Mouse (Mus musculus) CH12.LX (cell line): ENCODE results near the gene 1700020N01Rik. TPM values are rescaled to one million over a fixed set of nuclear protein-coding genes. Genes with fewer than 3 reads are reported as not detected.

ENCODE experiments used
- DNase-seq: peaks from one replicate; pipeline ENCODE4 v3.0.0-alpha.2; 2013; ENCODE audit errors: extremely low read depth
- H3K27ac ChIP-seq: 2 replicates; pipeline ENCODE4 v1.5.1; 2012; ENCODE audit warnings: low read depth, mild to moderate bottlenecking, control low read depth, moderate library complexity; ENCODE audit not compliant: insufficient read depth
- H3K27me3 ChIP-seq: replicated peaks from 2 replicates; pipeline ENCODE3; 2012; ENCODE audit warnings: inconsistent platforms
- H3K36me3 ChIP-seq, 2 experiments: replicated peaks in 1 of 2; 2 replicates each; pipeline versions ENCODE3 to v1.6.1; 2012; ENCODE audit warnings: inconsistent platforms in 1 of 2, low read length in 1 of 2, mild to moderate bottlenecking in 1 of 2, mixed read lengths in 1 of 2, moderate library complexity in 1 of 2; ENCODE audit not compliant: control insufficient read depth in 1 of 2, insufficient read depth in 1 of 2
- H3K4me1 ChIP-seq, 2 experiments: 2 replicates each; pipeline ENCODE4 v1.6.1; 2012; ENCODE audit warnings: inconsistent platforms in 1 of 2, moderate library complexity in 1 of 2; ENCODE audit not compliant: insufficient read depth in 2 of 2, control insufficient read depth in 1 of 2
- H3K4me2 ChIP-seq: 2 replicates; pipeline ENCODE4 v1.6.1; 2012; ENCODE audit warnings: low read depth, mild to moderate bottlenecking, control low read depth; ENCODE audit not compliant: poor library complexity, insufficient read depth, severe bottlenecking
- H3K4me3 ChIP-seq, 3 experiments: fragments of 150-350 bp in 1 of 3; sonication (generic) in 1 of 3; replicated peaks in 1 of 3; 2 replicates each; pipeline versions ENCODE3 to v1.5.1; 2011 to 2012; ENCODE audit warnings: low read depth in 2 of 3, low read length in 2 of 3, mild to moderate bottlenecking in 2 of 3, moderate library complexity in 2 of 3, control low read depth in 1 of 3, improper control_type of control experiment in 1 of 3, inconsistent platforms in 1 of 3, mixed read lengths in 1 of 3; ENCODE audit not compliant: poor library complexity in 1 of 3
- H3K79me2 ChIP-seq: replicated peaks from 2 replicates; pipeline ENCODE4 v1.6.1; 2012; ENCODE audit warnings: mild to moderate bottlenecking, moderate library complexity; ENCODE audit not compliant: control insufficient read depth, poor library complexity, insufficient read depth, severe bottlenecking; ENCODE audit errors: extremely low read depth
- H3K9ac ChIP-seq: 2 replicates; pipeline ENCODE4 v1.6.1; 2012; ENCODE audit warnings: low read depth, mild to moderate bottlenecking, control low read depth, moderate library complexity; ENCODE audit not compliant: insufficient read depth
- H3K9me3 ChIP-seq: replicated peaks from 2 replicates; pipeline ENCODE3; 2012; ENCODE audit warnings: low read length, inconsistent platforms, mixed read lengths
- CHD1 ChIP-seq: IDR thresholded peaks from 2 replicates; pipeline ENCODE4 v1.6.1; 2012; ENCODE audit warnings: low read depth, low read length, improper control_type of control experiment, inconsistent platforms
- CHD2 ChIP-seq: IDR thresholded peaks from 2 replicates; pipeline ENCODE4 v1.6.1; 2011; ENCODE audit warnings: low read length, improper control_type of control experiment
- CTCF ChIP-seq, 2 experiments: IDR thresholded peaks in 1 of 2; conservative IDR thresholded peaks in 1 of 2; 2 replicates each; pipeline ENCODE4 v1.5.1; 2011 to 2012; ENCODE audit warnings: low read depth in 2 of 2, low read length in 2 of 2, improper control_type of control experiment in 1 of 2, inconsistent platforms in 1 of 2, mild to moderate bottlenecking in 1 of 2, moderate library complexity in 1 of 2
- E2F4 ChIP-seq: IDR thresholded peaks from 2 replicates; pipeline ENCODE4 v1.6.1; 2011; ENCODE audit warnings: low read depth, low read length, improper control_type of control experiment; ENCODE audit not compliant: insufficient replicate concordance
- ELF1 ChIP-seq: IDR thresholded peaks from 2 replicates; pipeline ENCODE4 v1.6.1; 2014; ENCODE audit warnings: low read depth, mild to moderate bottlenecking, inconsistent platforms, low read length, improper control_type of control experiment
- EP300 ChIP-seq: IDR thresholded peaks from 2 replicates; pipeline ENCODE4 v1.6.1; 2011; ENCODE audit warnings: low read length, improper control_type of control experiment
- ETS1 ChIP-seq: conservative IDR thresholded peaks from 2 replicates; pipeline ENCODE4 v1.6.1; 2012; ENCODE audit warnings: low read depth, mild to moderate bottlenecking, inconsistent platforms, low read length, improper control_type of control experiment, moderate library complexity
- GABPA ChIP-seq: IDR thresholded peaks from 2 replicates; pipeline ENCODE4 v1.6.1; 2012; ENCODE audit warnings: low read depth, low read length, improper control_type of control experiment, inconsistent platforms; ENCODE audit not compliant: insufficient replicate concordance
- HCFC1 ChIP-seq: IDR thresholded peaks from 2 replicates; pipeline ENCODE4 v1.6.1; 2012; ENCODE audit warnings: low read depth, mild to moderate bottlenecking, inconsistent platforms, low read length, improper control_type of control experiment
- IRF4 ChIP-seq: IDR thresholded peaks from 2 replicates; pipeline ENCODE4 v1.6.1; 2014; ENCODE audit warnings: low read depth, mild to moderate bottlenecking, inconsistent platforms, low read length, improper control_type of control experiment
- JUN ChIP-seq: IDR thresholded peaks from 2 replicates; pipeline ENCODE4 v1.6.1; 2011; ENCODE audit warnings: low read depth, mild to moderate bottlenecking, low read length, improper control_type of control experiment, moderate library complexity; ENCODE audit not compliant: insufficient read depth
- JUND ChIP-seq: conservative IDR thresholded peaks from 2 replicates; pipeline ENCODE4 v1.6.1; 2011; ENCODE audit warnings: low read depth, low read length, improper control_type of control experiment
- MAFK ChIP-seq: IDR thresholded peaks from 2 replicates; pipeline ENCODE4 v1.6.1; 2011; ENCODE audit warnings: low read length, improper control_type of control experiment; ENCODE audit not compliant: insufficient replicate concordance
- MAZ ChIP-seq: IDR thresholded peaks from 2 replicates; pipeline ENCODE4 v1.6.1; 2012; ENCODE audit warnings: low read depth, mild to moderate bottlenecking, inconsistent platforms, low read length, improper control_type of control experiment, moderate library complexity
- MEF2A ChIP-seq: IDR thresholded peaks from 2 replicates; pipeline ENCODE4 v1.6.1; 2014; ENCODE audit warnings: low read depth, mild to moderate bottlenecking, inconsistent platforms, low read length, improper control_type of control experiment, borderline replicate concordance
- MXI1 ChIP-seq: IDR thresholded peaks from 2 replicates; pipeline ENCODE4 v1.6.1; 2011; ENCODE audit warnings: mild to moderate bottlenecking, low read depth, low read length, improper control_type of control experiment
- MYC ChIP-seq: IDR thresholded peaks from 2 replicates; pipeline ENCODE4 v1.6.1; 2011; ENCODE audit warnings: low read depth, mild to moderate bottlenecking, improper control_type of control experiment, low read length
- NRF1 ChIP-seq: IDR thresholded peaks from 2 replicates; pipeline ENCODE4 v1.6.1; 2014; ENCODE audit warnings: low read depth, mild to moderate bottlenecking, inconsistent platforms, low read length, improper control_type of control experiment, moderate library complexity
- PAX5 ChIP-seq: IDR thresholded peaks from 2 replicates; pipeline ENCODE4 v1.6.1; 2012; ENCODE audit warnings: low read length, inconsistent platforms, mixed read lengths
- SIN3A ChIP-seq: IDR thresholded peaks from 2 replicates; pipeline ENCODE4 v1.6.1; 2012; ENCODE audit warnings: low read length, improper control_type of control experiment, inconsistent platforms
- TBP ChIP-seq: conservative IDR thresholded peaks from 2 replicates; pipeline ENCODE4 v1.6.1; 2011; ENCODE audit warnings: low read depth, low read length, improper control_type of control experiment
- TCF12 ChIP-seq: IDR thresholded peaks from 2 replicates; pipeline ENCODE4 v1.6.1; 2014; ENCODE audit warnings: low read depth, mild to moderate bottlenecking, inconsistent platforms, low read length, improper control_type of control experiment
- UBTF ChIP-seq: IDR thresholded peaks from 2 replicates; pipeline ENCODE4 v1.6.1; 2012; ENCODE audit warnings: low read depth, mild to moderate bottlenecking, inconsistent platforms, low read length, improper control_type of control experiment, moderate library complexity
- USF1 ChIP-seq: IDR thresholded peaks from 2 replicates; pipeline ENCODE4 v1.6.1; 2014; ENCODE audit warnings: low read depth, mild to moderate bottlenecking, inconsistent platforms, low read length, improper control_type of control experiment
- USF2 ChIP-seq: conservative IDR thresholded peaks from 2 replicates; pipeline ENCODE4 v1.6.1; 2011; ENCODE audit warnings: low read depth, low read length, improper control_type of control experiment
- ZC3H11A ChIP-seq: IDR thresholded peaks from 2 replicates; pipeline ENCODE4 v1.6.1; 2012; ENCODE audit warnings: low read depth, mild to moderate bottlenecking, inconsistent platforms, low read length, improper control_type of control experiment
- ZMIZ1 ChIP-seq: IDR thresholded peaks from 2 replicates; pipeline ENCODE4 v1.6.1; 2012; ENCODE audit warnings: low read depth, mild to moderate bottlenecking, inconsistent platforms, low read length, improper control_type of control experiment
- dilution Hi-C: fragments of 300-500 bp; cut with MboI; formaldehyde crosslinking; loops from 2 replicates; pipeline ENCODE4 v1.14.3; 2020; ENCODE audit warnings: low sequenced_read_pairs; ENCODE audit not compliant: extremely low pct_unique_long_range_greater_than_20kb, extremely low pct_ligation_motif_present
- in situ Hi-C: fragments of 300-500 bp; cut with MboI; formaldehyde crosslinking; loops from 3 replicates; pipeline ENCODE4 v1.14.3; 2019; ENCODE audit warnings: low sequenced_read_pairs, low pct_ligation_motif_present, low pct_unique_long_range_greater_than_20kb, mixed read lengths
- polyA plus RNA-seq: library from polyadenylated mRNA; unstranded; fragments of >175 nt; gene quantifications from 2 replicates; pipeline ENCODE4 v1.2.1, GENCODE M21; 2012; ENCODE audit warnings: low read depth; ENCODE audit not compliant: insufficient read length
- total RNA-seq, 2 experiments: library from RNA; depleted of rRNA; stranded (reverse); fragments of 300-350 nt in 1 of 2; fragments of >200 nt in 1 of 2; gene quantifications; 2 replicates each; pipeline ENCODE4 v1.2.3; 2012 to 2014

The 1700020N01Rik gene
- total and polyA plus RNA-seq, 3 experiments: not detected

DNA sequence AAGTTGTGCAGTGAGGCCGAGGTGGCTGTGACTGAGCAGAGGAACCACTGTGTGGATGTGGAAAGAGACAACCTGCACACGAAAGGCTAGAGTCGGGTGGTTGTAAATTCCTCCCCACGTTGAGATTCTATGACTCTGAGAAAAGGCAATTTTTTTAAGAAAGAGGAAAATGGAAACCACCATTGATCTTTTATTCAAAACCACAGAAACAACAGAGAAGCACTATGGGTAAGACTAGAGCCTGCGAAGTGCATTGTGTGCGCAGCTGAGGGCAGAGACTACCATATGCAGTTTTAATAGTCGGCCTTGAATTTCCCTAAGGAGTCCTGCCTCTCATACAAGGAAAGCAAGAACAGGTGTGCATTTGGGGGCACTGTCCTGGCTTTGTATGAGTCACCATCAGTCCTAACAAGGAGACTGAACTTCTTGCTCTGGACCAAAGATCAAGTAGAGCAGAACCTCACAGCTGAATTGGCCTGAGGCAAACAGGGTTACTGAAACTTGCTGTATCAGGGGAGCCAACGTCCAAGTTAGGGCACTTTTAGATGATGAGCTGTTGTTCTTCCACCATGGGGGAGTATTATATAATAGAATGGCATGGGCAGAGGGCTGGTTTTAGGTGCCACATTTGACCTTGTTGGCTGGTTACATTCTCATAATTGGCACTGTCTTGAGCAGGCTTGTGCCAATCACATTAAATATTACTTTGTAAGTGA lies 39.8 kb upstream of the 1700020N01Rik start:
- in situ Hi-C loops (no loop called here), dilution Hi-C loops (no loop called here)
- Histone ChIP-seq H3K27ac (no peak overlapping the region), H3K36me3 (no peaks in the 10 kb centered on the region), H3K9me3 (no peaks in the 10 kb centered on the region), H3K79me2 (no peaks in the 10 kb centered on the region), H3K9ac (no peak overlapping the region), H3K4me3 (no peak overlapping the region), H3K4me1 (no peaks in the 10 kb centered on the region; a peak in 1 of 4 replicates), H3K4me2 (no peak overlapping the region), H3K27me3 (no peaks in the 10 kb centered on the region)
- no peak for TF ChIP-seq PAX5
- TF ChIP-seq MYC: no peak
- TF ChIP-seq SIN3A: no peak
- TF ChIP-seq ZC3H11A: no peak
- TF ChIP-seq USF2: no peak
- no peak for TF ChIP-seq UBTF
- TF ChIP-seq MAFK: no peak
- no peak for TF ChIP-seq NRF1
- no peak for TF ChIP-seq JUN
- no peak for TF ChIP-seq ELF1
- TF ChIP-seq USF1: no peak
- TF ChIP-seq ETS1: no peak
- no peak for TF ChIP-seq HCFC1
- TF ChIP-seq MEF2A: no peak
- TF ChIP-seq ZMIZ1: no peak
- TF ChIP-seq TBP: no peak
- no peak for TF ChIP-seq CTCF (conservative IDR thresholded peaks at IDR 0.05 in 1 of 2, IDR thresholded peaks at IDR 0.05 in 1 of 2; ENCODE audit: low read depth in 2 of 2, low read length in 2 of 2)
- TF ChIP-seq CHD2: no peak
- DNase-seq: no peak

DNA sequence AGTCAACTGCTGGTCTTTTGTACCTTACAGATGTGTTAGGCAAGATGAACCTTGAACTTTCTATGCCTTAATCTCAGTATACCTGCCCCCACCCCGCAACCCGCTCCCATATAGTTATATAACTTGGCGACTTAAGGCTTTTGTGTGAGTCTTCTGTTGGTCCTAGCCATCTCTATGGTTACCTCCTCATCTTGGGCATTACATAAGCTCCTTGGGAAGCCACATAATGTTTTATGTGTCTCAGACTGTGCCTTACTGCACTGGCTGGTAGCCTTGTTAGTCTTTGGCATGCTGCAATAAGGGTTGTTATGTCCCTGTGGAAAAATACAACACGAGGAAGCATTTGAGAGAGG lies 39.3 kb upstream of the 1700020N01Rik start:
- Histone ChIP-seq H3K79me2 (no peaks in the 10 kb centered on the region), H3K4me3 (no peak overlapping the region), H3K4me1 (no peaks in the 10 kb centered on the region; a peak in 1 of 4 replicates), H3K36me3 (no peaks in the 10 kb centered on the region), H3K27me3 (no peaks in the 10 kb centered on the region), H3K9me3 (no peaks in the 10 kb centered on the region), H3K9ac (no peak overlapping the region), H3K4me2 (no peak overlapping the region), H3K27ac (no peak overlapping the region)
- dilution Hi-C loops: no loop called here
- in situ Hi-C loops: no loop called here
- TF ChIP-seq MAZ: no peak
- TF ChIP-seq MEF2A: no peak
- no peak for TF ChIP-seq E2F4
- no peak for TF ChIP-seq USF2
- TF ChIP-seq UBTF: no peak
- no peak for TF ChIP-seq IRF4
- no peak for TF ChIP-seq ZMIZ1
- TF ChIP-seq MXI1: no peak
- TF ChIP-seq EP300: no peak
- no peak for TF ChIP-seq GABPA
- no peak for TF ChIP-seq TCF12
- no peak for TF ChIP-seq NRF1
- TF ChIP-seq SIN3A: no peak
- TF ChIP-seq CHD1: no peak
- TF ChIP-seq USF1: no peak
- TF ChIP-seq JUND: no peak
- TF ChIP-seq CTCF (conservative IDR thresholded peaks at IDR 0.05 in 1 of 2, IDR thresholded peaks at IDR 0.05 in 1 of 2; ENCODE audit: low read depth in 2 of 2, low read length in 2 of 2): no peak
- no peak for DNase-seq
